Mouse (Mus musculus): ENCODE data around the gene Abhd4.

- TF ChIP-seq CTCF (conservative IDR thresholded peaks at IDR 0.05; ENCODE audit: insufficient read depth, insufficient read length, low read depth, low read length) (no peak), POLR2A (IDR thresholded peaks at IDR 0.05; ENCODE audit: low read depth, low read length) (no peak)
Measured at GRCm38 (mm10) chr14:54228501-54228900, 25.5 kb upstream of the Abhd4 start.
